Mouse (Mus musculus): ENCODE measurements around the gene Prl2c3. TPM values are rescaled to one million over a fixed set of nuclear protein-coding genes. Genes with fewer than 3 reads are reported as not detected.
"Not testable (repeated sequence)": the region's sequence is repeated elsewhere in the genome, so short reads cannot be mapped to it uniquely, and the experiment has no call there.

Gene Prl2c3
- total and polyA plus RNA-seq, 3 experiments, result not detected

- H3K9ac ChIP-seq (ENCODE audit: insufficient read depth, low read depth); H3K79me2 ChIP-seq (replicated peaks; ENCODE audit: control insufficient read depth, extremely low read depth, insufficient read depth, poor library complexity, severe bottlenecking); H3K36me3 ChIP-seq (replicated peaks in 1 of 2; ENCODE audit: control insufficient read depth in 1 of 2, insufficient read depth in 1 of 2, low read length in 1 of 2); H3K4me2 ChIP-seq (ENCODE audit: insufficient read depth, low read depth, poor library complexity, severe bottlenecking); H3K27ac ChIP-seq (ENCODE audit: insufficient read depth, low read depth); DNase-seq (ENCODE audit: extremely low read depth); in situ Hi-C loops (cut with MboI; ENCODE audit: low pct_ligation_motif_present, low pct_unique_long_range_greater_than_20kb, low sequenced_read_pairs); dilution Hi-C loops (cut with MboI; ENCODE audit: extremely low pct_ligation_motif_present, extremely low pct_unique_long_range_greater_than_20kb, low sequenced_read_pairs); H3K4me1 ChIP-seq (ENCODE audit: control insufficient read depth in 1 of 2, insufficient read depth in 2 of 2); H3K27me3 ChIP-seq (replicated peaks); H3K9me3 ChIP-seq (replicated peaks; ENCODE audit: low read length); H3K4me3 ChIP-seq (replicated peaks in 1 of 3; ENCODE audit: low read depth in 2 of 3, low read length in 2 of 3, poor library complexity in 1 of 3): not testable (repeated sequence)
Observed at GRCm38 (mm10) chr13:12813734-12814424, 14.0 kb upstream of the Prl2c3 start.

- no peaks in the 10 kb centered on the region for H3K27me3 ChIP-seq (replicated peaks)
- TF ChIP-seq EP300 (IDR thresholded peaks at IDR 0.05; ENCODE audit: low read length), result no peak
- TF ChIP-seq MAZ (IDR thresholded peaks at IDR 0.05; ENCODE audit: low read depth, low read length), result no peak
- no peak for TF ChIP-seq NRF1 (IDR thresholded peaks at IDR 0.05; ENCODE audit: low read depth, low read length)
- TF ChIP-seq UBTF (IDR thresholded peaks at IDR 0.05; ENCODE audit: low read depth, low read length), result no peak
- TF ChIP-seq RAD21 (IDR thresholded peaks at IDR 0.05; ENCODE audit: low read depth, low read length), result no peak
- no peak for TF ChIP-seq NELFE (IDR thresholded peaks at IDR 0.05; ENCODE audit: low read depth, low read length)
- H3K9ac ChIP-seq (ENCODE audit: insufficient read depth, low read depth), result no peak overlapping the region
- no peaks in the 10 kb centered on the region for H3K9me3 ChIP-seq (replicated peaks; ENCODE audit: low read length)
- in situ Hi-C loops (cut with MboI; ENCODE audit: low pct_ligation_motif_present, low pct_unique_long_range_greater_than_20kb, low sequenced_read_pairs), result no loop called here
- no peak for DNase-seq (ENCODE audit: extremely low read depth)
- H3K4me2 ChIP-seq (ENCODE audit: insufficient read depth, low read depth, poor library complexity, severe bottlenecking), result no peak overlapping the region
- no peaks in the 10 kb centered on the region for H3K36me3 ChIP-seq (replicated peaks in 1 of 2; ENCODE audit: control insufficient read depth in 1 of 2, insufficient read depth in 1 of 2, low read length in 1 of 2)
- H3K4me1 ChIP-seq (ENCODE audit: control insufficient read depth in 1 of 2, insufficient read depth in 2 of 2), result no peaks in the 10 kb centered on the region
- no peak overlapping the region for H3K4me3 ChIP-seq (replicated peaks in 1 of 3; ENCODE audit: low read depth in 2 of 3, low read length in 2 of 3, poor library complexity in 1 of 3)
- no peaks in the 10 kb centered on the region for H3K79me2 ChIP-seq (replicated peaks; ENCODE audit: control insufficient read depth, extremely low read depth, insufficient read depth, poor library complexity, severe bottlenecking)
- H3K27ac ChIP-seq (ENCODE audit: insufficient read depth, low read depth), result no peak overlapping the region
- dilution Hi-C loops (cut with MboI; ENCODE audit: extremely low pct_ligation_motif_present, extremely low pct_unique_long_range_greater_than_20kb, low sequenced_read_pairs), result no loop called here
Observed at GRCm38 (mm10) chr13:12809591-12809990, 9.7 kb upstream of the Prl2c3 start.

- dilution Hi-C loops (cut with MboI; ENCODE audit: extremely low pct_ligation_motif_present, extremely low pct_unique_long_range_greater_than_20kb, low sequenced_read_pairs); H3K27me3 ChIP-seq (replicated peaks); DNase-seq (ENCODE audit: extremely low read depth); H3K9ac ChIP-seq (ENCODE audit: insufficient read depth, low read depth); H3K4me2 ChIP-seq (ENCODE audit: insufficient read depth, low read depth, poor library complexity, severe bottlenecking); H3K4me3 ChIP-seq (replicated peaks in 1 of 3; ENCODE audit: low read depth in 2 of 3, low read length in 2 of 3, poor library complexity in 1 of 3); H3K9me3 ChIP-seq (replicated peaks; ENCODE audit: low read length); H3K27ac ChIP-seq (ENCODE audit: insufficient read depth, low read depth); in situ Hi-C loops (cut with MboI; ENCODE audit: low pct_ligation_motif_present, low pct_unique_long_range_greater_than_20kb, low sequenced_read_pairs); H3K4me1 ChIP-seq (ENCODE audit: control insufficient read depth in 1 of 2, insufficient read depth in 2 of 2); H3K36me3 ChIP-seq (replicated peaks in 1 of 2; ENCODE audit: control insufficient read depth in 1 of 2, insufficient read depth in 1 of 2, low read length in 1 of 2); H3K79me2 ChIP-seq (replicated peaks; ENCODE audit: control insufficient read depth, extremely low read depth, insufficient read depth, poor library complexity, severe bottlenecking): not testable (repeated sequence)
Observed at GRCm38 (mm10) chr13:12808793-12809512, 9.1 kb upstream of the Prl2c3 start.

GRCm38 (mm10) chr13:12806496-12806895 is 6.6 kb upstream of the Prl2c3 start:
- dilution Hi-C loops (cut with MboI; ENCODE audit: extremely low pct_ligation_motif_present, extremely low pct_unique_long_range_greater_than_20kb, low sequenced_read_pairs); H3K9ac ChIP-seq (ENCODE audit: insufficient read depth, low read depth): not testable (repeated sequence)

GRCm38 (mm10) chr13:12769442-12770091 is 30.3 kb downstream of the Prl2c3 start:
- H3K27me3 ChIP-seq (replicated peaks); dilution Hi-C loops (cut with MboI; ENCODE audit: extremely low pct_ligation_motif_present, extremely low pct_unique_long_range_greater_than_20kb, low sequenced_read_pairs); H3K27ac ChIP-seq (ENCODE audit: insufficient read depth, low read depth); H3K36me3 ChIP-seq (replicated peaks in 1 of 2; ENCODE audit: control insufficient read depth in 1 of 2, insufficient read depth in 1 of 2, low read length in 1 of 2); H3K4me1 ChIP-seq (ENCODE audit: control insufficient read depth in 1 of 2, insufficient read depth in 2 of 2); H3K9me3 ChIP-seq (replicated peaks; ENCODE audit: low read length); H3K9ac ChIP-seq (ENCODE audit: insufficient read depth, low read depth); H3K79me2 ChIP-seq (replicated peaks; ENCODE audit: control insufficient read depth, extremely low read depth, insufficient read depth, poor library complexity, severe bottlenecking); in situ Hi-C loops (cut with MboI; ENCODE audit: low pct_ligation_motif_present, low pct_unique_long_range_greater_than_20kb, low sequenced_read_pairs); H3K4me3 ChIP-seq (replicated peaks in 1 of 3; ENCODE audit: low read depth in 2 of 3, low read length in 2 of 3, poor library complexity in 1 of 3); H3K4me2 ChIP-seq (ENCODE audit: insufficient read depth, low read depth, poor library complexity, severe bottlenecking); DNase-seq (ENCODE audit: extremely low read depth): not testable (repeated sequence)

More at GRCm38 (mm10) chr13:12806496-12806895, 6.6 kb upstream of the Prl2c3 start:
- H3K4me1 ChIP-seq (ENCODE audit: control insufficient read depth in 1 of 2, insufficient read depth in 2 of 2); H3K4me3 ChIP-seq (replicated peaks in 1 of 3; ENCODE audit: low read depth in 2 of 3, low read length in 2 of 3, poor library complexity in 1 of 3); H3K27me3 ChIP-seq (replicated peaks); H3K27ac ChIP-seq (ENCODE audit: insufficient read depth, low read depth); H3K36me3 ChIP-seq (replicated peaks in 1 of 2; ENCODE audit: control insufficient read depth in 1 of 2, insufficient read depth in 1 of 2, low read length in 1 of 2); H3K9me3 ChIP-seq (replicated peaks; ENCODE audit: low read length); in situ Hi-C loops (cut with MboI; ENCODE audit: low pct_ligation_motif_present, low pct_unique_long_range_greater_than_20kb, low sequenced_read_pairs); H3K4me2 ChIP-seq (ENCODE audit: insufficient read depth, low read depth, poor library complexity, severe bottlenecking); H3K79me2 ChIP-seq (replicated peaks; ENCODE audit: control insufficient read depth, extremely low read depth, insufficient read depth, poor library complexity, severe bottlenecking): not testable (repeated sequence)
- peak; percentile 8 for DNase-seq (ENCODE audit: extremely low read depth)

All from CH12.LX (cell line).